10 mouse cellular contexts compared by ENCODE assay signal in the genomic region with DNA sequence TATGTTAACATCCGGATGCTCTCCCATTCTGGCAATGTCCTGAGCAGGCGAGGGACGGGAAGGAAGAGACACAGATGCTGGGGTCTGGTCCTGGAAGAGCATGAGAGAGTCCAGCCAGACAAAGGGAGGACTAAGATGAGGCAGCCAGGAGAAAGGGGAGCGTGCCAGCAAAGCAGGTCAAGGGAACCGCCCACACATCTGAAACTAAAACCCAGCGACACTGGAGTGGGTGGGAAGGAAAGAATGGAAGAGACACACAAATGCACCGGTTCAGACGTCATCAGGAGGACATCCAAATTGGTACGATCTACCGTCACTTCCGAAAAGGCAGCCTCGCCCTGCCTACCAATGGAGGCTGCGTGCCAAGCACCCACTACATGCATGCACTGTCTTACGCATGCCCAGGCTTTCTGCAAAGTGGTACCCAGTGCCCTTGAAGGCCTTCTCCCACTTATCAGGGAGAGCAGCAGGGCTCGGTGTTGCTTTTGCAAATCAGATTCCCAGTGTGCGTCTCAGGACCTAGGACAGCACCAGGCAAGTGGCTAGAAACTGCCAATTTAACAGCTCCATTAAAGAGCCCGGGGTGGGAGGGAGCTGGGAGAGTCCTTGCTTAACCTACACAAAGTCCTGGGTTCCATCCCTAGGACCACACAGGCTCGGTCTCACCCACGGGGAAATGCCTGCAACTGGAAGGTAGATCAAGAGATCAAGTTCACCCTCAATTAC. TPM values are rescaled to one million over a fixed set of nuclear protein-coding genes. Genes with fewer than 3 reads are reported as not detected.
A peak's percentile ranks its signal among the peaks of the same experiment; 100 is the strongest.
DNase-seq lines count a peak whose midpoint lies in the region; ATAC-seq and TF ChIP-seq lines count a peak whose summit lies in the region.
"Had no signal": no experiment of that assay in that cellular context is flagged by ENCODE, and none has a peak within 500 bp of the region (broad histone marks: within the 10 kb centered on the region; RNA-seq: fewer than 3 reads in every experiment).

No protein-coding gene starts in this region.

- H3K4me3 ChIP-seq in heart, adult 2 months: no peak overlapping the region
- no peak overlapping the region for H3K4me3 ChIP-seq in heart, embryonic 12.5 days
- no peak overlapping the region for H3K4me3 ChIP-seq in heart, postnatal 0 days (ENCODE audit: low read depth, low read length)
- H3K4me3 ChIP-seq in olfactory bulb, adult 2 months (ENCODE audit: insufficient read depth, low read depth, low read length): peak overlapping the region; percentile 1; the same call in 1 of the 2 replicates
- H3K4me3 ChIP-seq: liver, embryonic 13.5 days had no signal

- TF ChIP-seq EP300 in heart, adult 2 months (IDR thresholded peaks at IDR 0.05; ENCODE audit: insufficient read depth, low read depth, low read length): no peak
- TF ChIP-seq EP300 in heart, postnatal 0 days (IDR thresholded peaks at IDR 0.05; ENCODE audit: low read depth): no peak

- H3K79me2 ChIP-seq in heart, adult 2 months (replicated peaks; ENCODE audit: control insufficient read depth, insufficient read depth, low read length): no peaks in the 10 kb centered on the region

- WGBS in heart, adult 2 months: 31% methylated on average over 19 of the region's 19 CpGs
- 62% methylated on average over 19 of the region's 19 CpGs for WGBS in heart, embryonic 12.5 days
- 46% methylated on average over 19 of the region's 19 CpGs for WGBS in heart, postnatal 0 days
- WGBS in olfactory bulb, adult 2 months: 20% methylated on average over 19 of the region's 19 CpGs

- H3K9me3 ChIP-seq in heart, embryonic 12.5 days (replicated peaks): no peaks in the 10 kb centered on the region
- no peaks in the 10 kb centered on the region for H3K9me3 ChIP-seq in heart, postnatal 0 days (replicated peaks; ENCODE audit: control insufficient read depth, low read length)
- H3K9me3 ChIP-seq: liver, embryonic 13.5 days had no signal

- TF ChIP-seq POLR2A in heart, adult 2 months (IDR thresholded peaks at IDR 0.05; ENCODE audit: insufficient read depth, low read depth, low read length): no peak
- no peak for TF ChIP-seq POLR2A in olfactory bulb, adult 2 months (IDR thresholded peaks at IDR 0.05; ENCODE audit: insufficient read depth, low read depth, low read length)

- TF ChIP-seq CTCF in heart, adult 2 months (IDR thresholded peaks at IDR 0.05): no peak
- TF ChIP-seq CTCF in heart, postnatal 0 days (IDR thresholded peaks at IDR 0.05; ENCODE audit: low read depth): no peak
- TF ChIP-seq CTCF in olfactory bulb, adult 2 months (IDR thresholded peaks at IDR 0.05; ENCODE audit: insufficient read depth, low read depth, low read length): no peak

- no peak overlapping the region for H3K4me2 ChIP-seq in heart, embryonic 12.5 days
- H3K4me2 ChIP-seq in heart, postnatal 0 days (ENCODE audit: low read depth, low read length): 0 out of 2 replicates have a peak overlapping the region, but pooled peaks have one; percentile 6
- H3K4me2 ChIP-seq: liver, embryonic 13.5 days had no signal

- peak overlapping the region; percentile 41 for H3K27ac ChIP-seq in heart, adult 2 months
- H3K27ac ChIP-seq in heart, embryonic 12.5 days (ENCODE audit: poor library complexity, severe bottlenecking): no peak overlapping the region
- 0 out of 2 replicates have a peak overlapping the region, but pooled peaks have one; percentile 20 for H3K27ac ChIP-seq in heart, postnatal 0 days (ENCODE audit: low read depth)
- H3K27ac ChIP-seq in olfactory bulb, adult 2 months (ENCODE audit: insufficient read depth, low read depth, low read length): peak overlapping the region; percentile 89
- H3K27ac ChIP-seq: liver, embryonic 13.5 days had no signal

- no peaks in the 10 kb centered on the region for H3K27me3 ChIP-seq in heart, adult 2 months (ENCODE audit: control insufficient read depth, insufficient read depth, low read length)
- H3K27me3 ChIP-seq in heart, embryonic 12.5 days (replicated peaks): no peaks in the 10 kb centered on the region
- H3K27me3 ChIP-seq in heart, postnatal 0 days (ENCODE audit: control insufficient read depth, insufficient read depth, low read length): no peaks in the 10 kb centered on the region
- H3K27me3 ChIP-seq: liver, embryonic 13.5 days had no signal

- ATAC-seq in heart, embryonic 12.5 days (ENCODE audit: insufficient number of reproducible peaks, low FRiP score): no peak
- ATAC-seq in heart, postnatal 0 days (ENCODE audit: insufficient read depth, low read depth): no peak

- H3K36me3 ChIP-seq in heart, adult 2 months (ENCODE audit: control insufficient read depth, insufficient read depth, low read length): no peaks in the 10 kb centered on the region; the same call in 1 of the 2 replicates
- no peaks in the 10 kb centered on the region for H3K36me3 ChIP-seq in heart, embryonic 12.5 days
- no peaks in the 10 kb centered on the region for H3K36me3 ChIP-seq in heart, postnatal 0 days (replicated peaks; ENCODE audit: control insufficient read depth, insufficient read depth, low read length)
- H3K36me3 ChIP-seq: liver, embryonic 13.5 days had no signal

- DNase-seq in heart, adult 2 months: peak; percentile 48 to 52
- DNase-seq in urinary bladder, postnatal 25 days (ENCODE audit: low spot score): peak; percentile 23
- no peak for DNase-seq in urinary bladder, adult 18-20 months (ENCODE audit: low spot score in 2 of 2)
- DNase-seq in heart, postnatal 0 days (ENCODE audit: low spot score): no peak
- DNase-seq in layer of hippocampus, postnatal 10 days (ENCODE audit: low spot score in 2 of 2): no peak
- DNase-seq in liver: no peak
- DNase-seq: liver, embryonic 13.5 days had no signal

- intact Hi-C loops in heart, adult 2 months (cut with DNase I): loop anchor here (5.0 kb wide), 2 partner anchors 38 to 52 kb away; partner anchors contain the start of gene Rfc2

- no peak overlapping the region for H3K9ac ChIP-seq in heart, adult 2 months (ENCODE audit: low read depth, low read length)
- H3K9ac ChIP-seq in heart, embryonic 12.5 days: no peak overlapping the region
- H3K9ac ChIP-seq in heart, postnatal 0 days (replicated peaks; ENCODE audit: low read depth, low read length): no peak overlapping the region
- H3K9ac ChIP-seq: liver, embryonic 13.5 days had no signal

- peaks cover 29% of the 10 kb centered on the region for H3K4me1 ChIP-seq in heart, adult 2 months (ENCODE audit: control insufficient read depth, insufficient read depth, low read length)
- peaks cover 26% of the 10 kb centered on the region for H3K4me1 ChIP-seq in heart, embryonic 12.5 days (replicated peaks)
- peaks cover 16% of the 10 kb centered on the region for H3K4me1 ChIP-seq in heart, postnatal 0 days (ENCODE audit: control insufficient read depth, insufficient read depth)
- peaks cover 64% of the 10 kb centered on the region for H3K4me1 ChIP-seq in olfactory bulb, adult 2 months (ENCODE audit: control insufficient read depth, insufficient read depth, low read length)

RNA-seq across cellular contexts. Expression of gene Clip2, which starts 7.6 kb away (rescaled TPM):
- total RNA-seq in heart, adult 2 months (2021): 1 to 10 TPM; 7.0 to 8.0 TPM
- 6.2 and 9.8 TPM in 2 replicates for polyA plus RNA-seq in heart, adult 2 months (2012; rRNA removed)
- polyA plus RNA-seq in heart, embryonic 12.5 days (2016; fragmentation: Nextera tagmentation; extraction: Ambion mirVana): 2.5 and 2.7 TPM in 2 replicates
- total RNA-seq in heart, postnatal 0 days (2014; rRNA removed; ENCODE audit: low replicate concordance): 11.3 and 14.0 TPM in 2 replicates
- polyA plus RNA-seq in heart, postnatal 0 days (2015; fragmentation: Nextera tagmentation; extraction: Ambion mirVana): 0.86 and 0.87 TPM in 2 replicates
- polyA plus RNA-seq in olfactory bulb, adult 2 months (2012; ENCODE audit: insufficient read depth, insufficient read length, low replicate concordance, missing spikeins): not detected in 2 replicates
- 100 to 1,000 TPM; 124 to 133 TPM for total RNA-seq in layer of hippocampus, postnatal 10 days (2021)

RNA-seq across cellular contexts. Expression of gene Syna, which starts 15.3 kb away (rescaled TPM):
- total RNA-seq in heart, adult 2 months (2021): not detected
- polyA plus RNA-seq in heart, adult 2 months (2012; rRNA removed): not detected in 2 replicates
- not detected in 2 replicates for polyA plus RNA-seq in heart, embryonic 12.5 days (2016; fragmentation: Nextera tagmentation; extraction: Ambion mirVana)
- not detected in 2 replicates for total RNA-seq in heart, postnatal 0 days (2014; rRNA removed; ENCODE audit: low replicate concordance)
- not detected in 2 replicates for polyA plus RNA-seq in heart, postnatal 0 days (2015; fragmentation: Nextera tagmentation; extraction: Ambion mirVana)
- not detected in 2 replicates for polyA plus RNA-seq in olfactory bulb, adult 2 months (2012; ENCODE audit: insufficient read depth, insufficient read length, low replicate concordance, missing spikeins)
- 1 to 10 TPM; 3.1 to 5.1 TPM for total RNA-seq in layer of hippocampus, postnatal 10 days (2021)
- polyA plus RNA-seq: liver, embryonic 13.5 days; spleen, adult 2 months had no signal

RNA-seq across cellular contexts. Expression of gene Rfc2, which starts 36.5 kb away (rescaled TPM):
- 10 to 100 TPM; 21.0 to 24.6 TPM for total RNA-seq in heart, adult 2 months (2021)
- polyA plus RNA-seq in heart, adult 2 months (2012; rRNA removed): 32.5 and 44.8 TPM in 2 replicates
- 199 TPM in 2 replicates for polyA plus RNA-seq in heart, embryonic 12.5 days (2016; fragmentation: Nextera tagmentation; extraction: Ambion mirVana)
- 53.1 and 64.6 TPM in 2 replicates for total RNA-seq in heart, postnatal 0 days (2014; rRNA removed; ENCODE audit: low replicate concordance)
- 92.1 and 99.5 TPM in 2 replicates for polyA plus RNA-seq in heart, postnatal 0 days (2015; fragmentation: Nextera tagmentation; extraction: Ambion mirVana)
- polyA plus RNA-seq in olfactory bulb, adult 2 months (2012; ENCODE audit: insufficient read depth, insufficient read length, low replicate concordance, missing spikeins): not detected in 2 replicates
- total RNA-seq in layer of hippocampus, postnatal 10 days (2021): 10 to 100 TPM; 63.0 to 65.2 TPM

Comparison
In these comparisons a context has a peak if more than half of its experiments do, and no peak if none do; other contexts are left out.
1. DNase-seq: peak in heart, adult 2 months (2 of 2) and urinary bladder, postnatal 25 days (single experiment); none in urinary bladder, adult 18-20 months (0 of 2), heart, postnatal 0 days (single experiment), layer of hippocampus, postnatal 10 days (0 of 2) and liver (single experiment).
2. RNA of gene Rfc2, which starts 36.5 kb away (polyA plus RNA-seq): 199 TPM in heart, embryonic 12.5 days, 92.1 to 99.5 TPM in heart, postnatal 0 days and 32.5 to 44.8 TPM in heart, adult 2 months; not detected in olfactory bulb, adult 2 months; every median in the first group is over 10 times any median in the second.